ENCODE assay signal across 8 mouse cellular contexts in genomic region chr11:86174173-86174572, GRCm38 (mm10). TPM values are rescaled to one million over a fixed set of nuclear protein-coding genes. Genes with fewer than 3 reads are reported as not detected.
DNase-seq lines count a peak whose midpoint lies in the region; ATAC-seq lines count a peak whose summit lies in the region.

No protein-coding gene starts in this region.

- H3K27ac ChIP-seq in midbrain, embryonic 11.5 days (ENCODE audit: low read depth, low read length) = no peak overlapping the region
- no peak overlapping the region for H3K27ac ChIP-seq in midbrain, embryonic 13.5 days
- H3K27ac ChIP-seq in embryonic facial prominence, embryonic 10.5 days (replicated peaks) = no peak overlapping the region

- H3K36me3 ChIP-seq in midbrain, embryonic 11.5 days (ENCODE audit: control insufficient read depth, insufficient read depth, low read length) = no peaks in the 10 kb centered on the region
- H3K36me3 ChIP-seq in midbrain, embryonic 13.5 days = no peaks in the 10 kb centered on the region
- H3K36me3 ChIP-seq in embryonic facial prominence, embryonic 10.5 days (replicated peaks) = peaks cover 3% of the 10 kb centered on the region; the same call in 1 of the 2 replicates

- no peaks in the 10 kb centered on the region for H3K4me1 ChIP-seq in midbrain, embryonic 11.5 days (ENCODE audit: control insufficient read depth, insufficient read depth, low read length)
- no peaks in the 10 kb centered on the region for H3K4me1 ChIP-seq in midbrain, embryonic 13.5 days (replicated peaks)
- no peaks in the 10 kb centered on the region for H3K4me1 ChIP-seq in embryonic facial prominence, embryonic 10.5 days

- H3K27me3 ChIP-seq in midbrain, embryonic 11.5 days (ENCODE audit: control insufficient read depth, insufficient read depth, low read length) = no peaks in the 10 kb centered on the region
- no peaks in the 10 kb centered on the region for H3K27me3 ChIP-seq in midbrain, embryonic 13.5 days
- H3K27me3 ChIP-seq in embryonic facial prominence, embryonic 10.5 days (replicated peaks; ENCODE audit: low read depth, poor library complexity, severe bottlenecking) = no peaks in the 10 kb centered on the region

- no peaks in the 10 kb centered on the region for H3K9me3 ChIP-seq in midbrain, embryonic 11.5 days (ENCODE audit: control insufficient read depth, low read length)
- no peaks in the 10 kb centered on the region for H3K9me3 ChIP-seq in midbrain, embryonic 13.5 days
- no peaks in the 10 kb centered on the region for H3K9me3 ChIP-seq in embryonic facial prominence, embryonic 10.5 days

- H3K4me3 ChIP-seq in midbrain, embryonic 11.5 days (ENCODE audit: low read depth, low read length) = no peak overlapping the region
- H3K4me3 ChIP-seq in midbrain, embryonic 13.5 days (replicated peaks) = no peak overlapping the region
- no peak overlapping the region for H3K4me3 ChIP-seq in embryonic facial prominence, embryonic 10.5 days

- H3K4me2 ChIP-seq in midbrain, embryonic 11.5 days = no peak overlapping the region
- H3K4me2 ChIP-seq in midbrain, embryonic 13.5 days (replicated peaks) = no peak overlapping the region

- DNase-seq in midbrain, embryonic 11.5 days (ENCODE audit: low spot score, missing footprints) = peak; percentile 86
- DNase-seq in adrenal gland, adult 18-20 months (ENCODE audit: low spot score in 2 of 2) = peak; percentile 50 to 55
- DNase-seq in embryonic facial prominence, embryonic 10.5 days (ENCODE audit: low spot score) = peak; percentile 41
- peak; percentile 76 for DNase-seq in kidney, postnatal 14 days
- DNase-seq in lung, postnatal 10 days = peak; percentile 82
- DNase-seq in spleen, postnatal 10 days (ENCODE audit: low spot score in 2 of 2) = peak; percentile 17 to 67
- no peak for DNase-seq in yolk sac, embryonic 10.5 days (ENCODE audit: low spot score)

- no peak overlapping the region for H3K9ac ChIP-seq in midbrain, embryonic 11.5 days (ENCODE audit: low read length)
- no peak overlapping the region for H3K9ac ChIP-seq in midbrain, embryonic 13.5 days (replicated peaks)

- WGBS in midbrain, embryonic 11.5 days = 64% methylated on average over 2 of the region's 2 CpGs
- 55% methylated on average over 2 of the region's 2 CpGs for WGBS in midbrain, embryonic 13.5 days
- 53% methylated on average over 2 of the region's 2 CpGs for WGBS in embryonic facial prominence, embryonic 10.5 days

- ATAC-seq in midbrain, embryonic 11.5 days (ENCODE audit: low FRiP score) = no peak
- ATAC-seq in midbrain, embryonic 13.5 days = no peak

RNA-seq across cellular contexts. Expression of gene Brip1, which starts 26.8 kb away (rescaled TPM):
- polyA plus RNA-seq in midbrain, embryonic 11.5 days (2014; fragmentation: Nextera tagmentation; extraction: Ambion mirVana) = 10.2 and 11.6 TPM in 2 replicates
- polyA plus RNA-seq in midbrain, embryonic 13.5 days (2015; fragmentation: Nextera tagmentation; extraction: Ambion mirVana) = 3.4 and 3.6 TPM in 2 replicates
- under 1 TPM; 0.53 to 0.54 TPM for total RNA-seq in adrenal gland, adult 18-20 months (2021)
- 10.1 and 11.7 TPM in 2 replicates for polyA plus RNA-seq in embryonic facial prominence, embryonic 10.5 days (2016; fragmentation: Nextera tagmentation; extraction: Ambion mirVana)
